Mouse (Mus musculus) liver, postnatal 0 days (tissue): Measurements from ENCODE around the gene Gnao1.

Experiments
- CTCF ChIP-seq: sonication (generic); IDR thresholded peaks from 2 replicates; pipeline ENCODE4 v1.5.1; 2016; ENCODE audit warnings: antibody characterized with exemption, low read depth
- EP300 ChIP-seq: IDR thresholded peaks from 2 replicates; pipeline ENCODE4 v1.6.1; 2016; ENCODE audit warnings: antibody characterized with exemption, low read depth, mild to moderate bottlenecking

DNA sequence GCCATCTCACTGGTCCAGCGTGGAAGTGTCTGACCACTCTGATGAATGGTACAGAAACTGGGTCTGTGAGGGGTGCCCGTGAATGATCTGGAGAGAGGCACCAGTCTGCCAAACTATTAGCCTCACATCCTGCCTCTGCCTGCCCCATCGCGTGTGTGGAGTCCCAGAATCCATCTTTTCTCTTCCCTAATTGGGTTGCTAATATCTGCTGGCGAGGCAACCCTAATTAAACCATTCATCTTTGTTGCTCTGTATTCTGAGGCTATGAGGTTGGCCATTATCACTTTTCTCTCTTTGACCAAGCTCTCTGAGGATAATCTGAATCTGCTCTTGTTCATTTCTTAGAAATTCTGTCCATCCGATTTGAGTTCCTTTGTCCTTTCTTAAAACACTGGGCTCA, 121.6 kb downstream of the Gnao1 start:
- TF ChIP-seq CTCF = no peak
- no peak for TF ChIP-seq EP300
